Mouse (Mus musculus) small intestine, adult 2 months (tissue): ENCODE data around the gene Usp7.

ENCODE experiments used
- CTCF ChIP-seq: fragments of 200-500 bp; IDR thresholded peaks from 2 replicates; pipeline ENCODE4 v1.5.1; 2012; ENCODE audit warnings: low read depth, mild to moderate bottlenecking, control low read depth, inconsistent platforms, low read length, moderate library complexity, mixed read lengths; ENCODE audit not compliant: insufficient replicate concordance, insufficient read length; ENCODE audit errors: extremely low read depth
- POLR2A ChIP-seq: fragments of 200-500 bp; IDR thresholded peaks from 2 replicates; pipeline ENCODE4 v1.6.1; 2012; ENCODE audit warnings: low read depth, mild to moderate bottlenecking, control low read depth, inconsistent platforms, low read length, moderate library complexity

- TF ChIP-seq POLR2A (no peak), CTCF (no peak)
Observed at GRCm38 (mm10) chr16:8752334-8752733, 39.8 kb downstream of the Usp7 start.
